Mouse (Mus musculus): ENCODE results near the gene Col4a1. TPM values are rescaled to one million over a fixed set of nuclear protein-coding genes. Genes with fewer than 3 reads are reported as not detected.

Gene Col4a1
- polyA plus RNA-seq, 1 experiment from 2014 or later = 145 TPM

DNA sequence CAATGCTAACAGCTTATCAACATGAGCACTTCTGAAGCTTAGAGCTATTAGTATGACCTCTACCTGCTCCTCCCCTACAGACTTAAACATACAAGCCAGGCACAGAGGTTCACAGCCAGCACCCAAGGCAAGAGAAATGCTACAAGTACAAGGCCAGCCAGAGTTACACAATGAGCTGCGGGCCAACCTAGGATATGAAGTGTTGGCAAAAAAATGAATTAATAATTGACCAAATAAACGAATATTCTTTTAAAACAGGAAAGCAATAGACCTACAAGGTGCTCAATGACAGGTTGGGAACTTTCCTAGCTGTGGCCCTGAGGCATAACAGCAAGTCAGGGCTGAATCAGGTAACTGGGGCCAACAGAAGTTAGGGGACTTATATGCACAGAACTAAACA lies 58.1 kb downstream of the Col4a1 start:
- peaks cover 6% of the 10 kb centered on the region for H3K4me1 ChIP-seq
- 79% methylated on average over 2 of the region's 2 CpGs for WGBS
- peaks cover 3% of the 10 kb centered on the region; the same call in 1 of the 2 replicates for H3K36me3 ChIP-seq
- H3K27me3 ChIP-seq (ENCODE audit: low read depth, poor library complexity, severe bottlenecking) = no peaks in the 10 kb centered on the region
- no peak overlapping the region for H3K27ac ChIP-seq
- no peak for DNase-seq (ENCODE audit: low spot score)
- H3K4me3 ChIP-seq = no peak overlapping the region
- H3K9me3 ChIP-seq (replicated peaks) = no peaks in the 10 kb centered on the region

DNA sequence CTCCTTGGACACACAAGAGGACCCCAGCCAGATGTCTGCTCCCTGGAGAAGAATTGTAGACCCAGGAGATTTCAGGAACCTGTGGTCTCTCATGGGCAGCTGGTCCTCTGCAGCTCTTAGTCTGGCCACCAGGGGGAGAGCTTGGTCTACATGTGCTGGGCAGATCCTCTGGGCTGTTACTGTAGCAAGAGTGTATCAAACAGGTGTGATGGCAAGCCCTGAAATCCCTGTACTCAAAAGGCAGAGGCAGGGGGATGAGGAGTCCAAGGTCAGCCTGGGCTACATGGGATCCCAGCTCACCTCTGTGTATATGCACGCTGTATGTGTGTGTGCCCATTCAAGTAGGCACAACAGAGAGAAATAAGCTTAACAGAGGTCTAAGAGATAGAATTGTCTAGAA lies 59.1 kb downstream of the Col4a1 start:
- H3K27me3 ChIP-seq (ENCODE audit: low read depth, poor library complexity, severe bottlenecking) = no peaks in the 10 kb centered on the region
- H3K4me3 ChIP-seq = no peak overlapping the region
- H3K27ac ChIP-seq = no peak overlapping the region
- no peaks in the 10 kb centered on the region for H3K9me3 ChIP-seq (replicated peaks)
- peak; percentile 86 for DNase-seq (ENCODE audit: low spot score)
- peaks cover 5% of the 10 kb centered on the region for H3K4me1 ChIP-seq
- 56% methylated on average over 1 of the region's 1 CpGs for WGBS
- peaks cover 3% of the 10 kb centered on the region; the same call in 1 of the 2 replicates for H3K36me3 ChIP-seq

GRCm38 (mm10) chr8:11253041-11253440 lies 59.6 kb downstream of the Col4a1 start:
- peaks cover 3% of the 10 kb centered on the region; the same call in 1 of the 2 replicates for H3K36me3 ChIP-seq
- H3K27ac ChIP-seq = no peak overlapping the region
- H3K27me3 ChIP-seq (ENCODE audit: low read depth, poor library complexity, severe bottlenecking) = no peaks in the 10 kb centered on the region
- WGBS = 90% methylated on average over 10 of the region's 10 CpGs
- H3K4me3 ChIP-seq = no peak overlapping the region
- no peak for DNase-seq (ENCODE audit: low spot score)
- H3K4me1 ChIP-seq = peaks cover 5% of the 10 kb centered on the region
- no peaks in the 10 kb centered on the region for H3K9me3 ChIP-seq (replicated peaks)

- H3K4me3 ChIP-seq = no peak overlapping the region
- no peaks in the 10 kb centered on the region for H3K9me3 ChIP-seq (replicated peaks)
- no peaks in the 10 kb centered on the region for H3K27me3 ChIP-seq (ENCODE audit: low read depth, poor library complexity, severe bottlenecking)
- WGBS = 81% methylated on average over 7 of the region's 7 CpGs
- DNase-seq (ENCODE audit: low spot score) = no peak
- H3K27ac ChIP-seq = no peak overlapping the region
- peaks cover 6% of the 10 kb centered on the region for H3K36me3 ChIP-seq
- peaks cover 5% of the 10 kb centered on the region for H3K4me1 ChIP-seq
These were observed 60.3 kb downstream of the Col4a1 start for GRCm38 (mm10) chr8:11252235-11252774.

DNA sequence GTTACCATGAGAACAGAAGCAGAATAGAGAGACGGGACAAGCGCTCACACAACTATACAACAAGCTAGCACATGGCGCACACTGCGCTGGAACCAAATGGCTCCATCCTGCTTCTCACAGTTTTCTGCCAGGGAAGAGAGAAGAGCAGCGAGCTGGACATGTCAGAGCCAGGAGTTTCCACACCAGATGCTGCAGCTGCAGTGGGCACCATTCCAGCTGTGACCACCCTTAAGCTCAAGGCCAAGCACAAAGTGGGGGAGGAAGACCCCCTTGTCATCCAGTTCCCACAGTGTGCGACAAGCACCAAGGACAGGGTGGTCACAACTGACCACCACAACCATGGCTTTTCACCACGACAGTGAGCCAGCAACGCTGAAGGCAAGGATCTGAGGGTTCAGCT lies 62.5 kb downstream of the Col4a1 start:
- Histone ChIP-seq H3K27ac (no peak overlapping the region), H3K9me3 (replicated peaks) (no peaks in the 10 kb centered on the region), H3K4me3 (no peak overlapping the region), H3K27me3 (ENCODE audit: low read depth, poor library complexity, severe bottlenecking) (no peaks in the 10 kb centered on the region), H3K36me3 (peaks cover 26% of the 10 kb centered on the region), H3K4me1 (peaks cover 5% of the 10 kb centered on the region)
- WGBS = 84% methylated on average over 8 of the region's 8 CpGs
- DNase-seq (ENCODE audit: low spot score) = no peak

DNA sequence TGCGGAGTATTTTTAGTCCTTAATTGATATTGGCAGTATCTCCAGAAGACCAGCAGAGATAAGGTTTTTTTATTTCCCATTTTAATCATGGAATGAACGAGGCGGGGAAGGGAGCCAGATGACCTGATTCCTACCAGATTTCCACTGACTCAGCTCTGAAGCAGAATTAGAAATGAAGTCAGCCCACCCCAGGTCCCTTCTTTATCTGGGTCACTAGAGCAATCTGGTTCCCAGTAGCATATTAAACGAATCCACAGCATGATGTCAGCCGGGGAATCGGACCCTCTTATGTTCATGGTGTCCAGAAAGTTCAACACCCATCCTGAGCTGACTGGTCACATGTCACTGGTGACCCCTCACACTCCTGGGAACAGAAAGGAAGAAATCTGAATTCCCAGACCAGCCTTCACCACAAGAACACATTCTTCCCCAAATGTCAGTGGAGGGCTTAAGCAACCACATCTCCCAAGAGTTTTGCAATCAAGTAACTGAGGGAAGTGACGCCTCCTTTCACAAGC lies 63.0 kb downstream of the Col4a1 start:
- Histone ChIP-seq H3K9me3 (replicated peaks) (no peaks in the 10 kb centered on the region), H3K27ac (no peak overlapping the region), H3K36me3 (peaks cover 31% of the 10 kb centered on the region), H3K4me3 (no peak overlapping the region), H3K27me3 (ENCODE audit: low read depth, poor library complexity, severe bottlenecking) (no peaks in the 10 kb centered on the region), H3K4me1 (peaks cover 5% of the 10 kb centered on the region)
- DNase-seq (ENCODE audit: low spot score) = no peak
- WGBS = 90% methylated on average over 7 of the region's 7 CpGs

DNA sequence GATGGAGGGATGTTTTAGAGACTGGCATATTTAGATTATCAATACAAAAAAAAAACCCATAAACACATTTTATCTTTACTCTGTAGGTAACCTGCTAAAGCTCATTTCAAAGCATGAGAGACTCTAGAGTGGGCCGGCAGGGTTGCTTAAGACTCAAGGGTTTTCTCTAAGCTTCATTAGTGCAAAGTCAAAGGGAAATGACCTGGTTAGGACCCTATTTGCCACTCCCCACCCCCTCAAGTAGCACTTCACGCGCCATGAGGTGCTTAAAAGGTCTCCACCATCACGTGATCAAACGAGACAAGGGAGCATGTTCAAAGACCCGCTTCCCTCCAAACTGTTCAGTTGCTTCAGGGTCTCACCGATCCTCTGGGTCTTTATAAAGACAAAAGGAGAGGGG lies 63.9 kb downstream of the Col4a1 start:
- H3K4me3 ChIP-seq = no peak overlapping the region
- no peak overlapping the region for H3K27ac ChIP-seq
- H3K36me3 ChIP-seq = peaks cover 40% of the 10 kb centered on the region
- 44% methylated on average over 7 of the region's 7 CpGs for WGBS
- H3K27me3 ChIP-seq (ENCODE audit: low read depth, poor library complexity, severe bottlenecking) = no peaks in the 10 kb centered on the region
- H3K4me1 ChIP-seq = peaks cover 5% of the 10 kb centered on the region
- DNase-seq (ENCODE audit: low spot score) = no peak
- H3K9me3 ChIP-seq (replicated peaks) = no peaks in the 10 kb centered on the region

- no peaks in the 10 kb centered on the region for H3K9me3 ChIP-seq (replicated peaks)
- no peak for DNase-seq (ENCODE audit: low spot score)
- no peaks in the 10 kb centered on the region for H3K4me1 ChIP-seq
- WGBS = 90% methylated on average over 2 of the region's 2 CpGs
- no peak overlapping the region for H3K27ac ChIP-seq
- peaks cover 97% of the 10 kb centered on the region for H3K36me3 ChIP-seq
- H3K4me3 ChIP-seq = no peak overlapping the region
- no peaks in the 10 kb centered on the region for H3K27me3 ChIP-seq (ENCODE audit: low read depth, poor library complexity, severe bottlenecking)
These were observed 71.1 kb downstream of the Col4a1 start for GRCm38 (mm10) chr8:11241488-11241887.

GRCm38 (mm10) chr8:11234879-11235210 lies 77.8 kb downstream of the Col4a1 start:
- 0 out of 2 replicates have a peak, but pooled peaks cover 2% of the 10 kb centered on the region for H3K4me1 ChIP-seq
- H3K36me3 ChIP-seq = peaks cover 94% of the 10 kb centered on the region
- no peaks in the 10 kb centered on the region for H3K9me3 ChIP-seq (replicated peaks)
- DNase-seq (ENCODE audit: low spot score) = no peak
- no peak overlapping the region for H3K4me3 ChIP-seq
- 89% methylated on average over 6 of the region's 6 CpGs for WGBS
- no peak overlapping the region for H3K27ac ChIP-seq
- H3K27me3 ChIP-seq (ENCODE audit: low read depth, poor library complexity, severe bottlenecking) = no peaks in the 10 kb centered on the region

GRCm38 (mm10) chr8:11234151-11234878 lies 78.3 kb downstream of the Col4a1 start:
- no peaks in the 10 kb centered on the region for H3K9me3 ChIP-seq (replicated peaks)
- 0 out of 2 replicates have a peak, but pooled peaks cover 2% of the 10 kb centered on the region for H3K4me1 ChIP-seq
- 64% methylated on average over 10 of the region's 10 CpGs for WGBS
- no peak for DNase-seq (ENCODE audit: low spot score)
- H3K27ac ChIP-seq = no peak overlapping the region
- H3K4me3 ChIP-seq = no peak overlapping the region
- H3K27me3 ChIP-seq (ENCODE audit: low read depth, poor library complexity, severe bottlenecking) = no peaks in the 10 kb centered on the region
- peaks cover 94% of the 10 kb centered on the region for H3K36me3 ChIP-seq

DNA sequence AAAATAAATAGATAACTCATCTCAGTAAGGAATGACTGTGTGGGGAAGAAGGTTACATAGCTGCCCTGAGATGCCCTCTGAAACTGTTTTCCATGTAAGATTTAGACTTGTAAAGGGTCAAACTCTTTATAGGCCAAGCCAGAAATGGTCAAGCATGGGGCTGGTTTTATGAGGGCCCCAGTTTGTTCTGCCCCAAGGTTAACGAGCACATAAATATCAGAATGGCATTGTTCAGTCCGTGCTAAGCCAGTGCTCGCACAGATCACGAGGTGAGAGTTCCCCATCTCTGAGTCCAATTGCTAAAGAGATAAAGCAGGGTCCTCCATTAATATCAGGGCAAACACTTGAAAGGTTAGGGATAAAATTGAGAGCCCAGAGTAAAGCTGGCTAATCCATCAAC lies 79.6 kb downstream of the Col4a1 start:
- H3K27ac ChIP-seq = no peak overlapping the region
- WGBS = 43% methylated on average over 4 of the region's 4 CpGs
- no peaks in the 10 kb centered on the region for H3K27me3 ChIP-seq (ENCODE audit: low read depth, poor library complexity, severe bottlenecking)
- 0 out of 2 replicates have a peak, but pooled peaks cover 2% of the 10 kb centered on the region for H3K4me1 ChIP-seq
- peaks cover 94% of the 10 kb centered on the region for H3K36me3 ChIP-seq
- H3K9me3 ChIP-seq (replicated peaks) = no peaks in the 10 kb centered on the region
- DNase-seq (ENCODE audit: low spot score) = no peak
- no peak overlapping the region for H3K4me3 ChIP-seq

DNA sequence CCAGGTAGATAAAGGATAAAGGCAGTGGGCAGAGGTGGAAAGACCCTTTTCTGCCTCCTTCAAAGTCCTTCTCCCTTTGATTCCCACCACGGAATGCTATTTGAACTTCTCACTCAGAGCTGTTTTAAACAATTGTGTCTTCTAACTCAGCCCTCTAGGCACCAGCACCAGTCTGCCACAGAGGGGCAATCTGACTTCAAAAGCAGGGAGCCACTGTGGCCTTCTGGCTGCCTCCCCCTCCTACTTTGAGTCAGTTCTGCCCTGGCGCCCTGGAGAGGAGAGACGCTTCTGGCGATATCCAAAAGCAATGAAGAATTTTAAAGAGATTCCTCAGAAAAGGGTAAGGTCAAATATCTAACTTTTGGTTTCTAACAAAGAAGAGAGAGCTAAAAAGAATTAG lies 82.3 kb downstream of the Col4a1 start:
- Histone ChIP-seq H3K27me3 (ENCODE audit: low read depth, poor library complexity, severe bottlenecking) (no peaks in the 10 kb centered on the region), H3K27ac (no peak overlapping the region), H3K36me3 (peaks cover 94% of the 10 kb centered on the region), H3K9me3 (replicated peaks) (no peaks in the 10 kb centered on the region), H3K4me3 (no peak overlapping the region), H3K4me1 (0 out of 2 replicates have a peak, but pooled peaks cover 2% of the 10 kb centered on the region)
- WGBS = 36% methylated on average over 4 of the region's 4 CpGs
- no peak for DNase-seq (ENCODE audit: low spot score)

GRCm38 (mm10) chr8:11227421-11227820 lies 85.2 kb downstream of the Col4a1 start:
- Histone ChIP-seq H3K27me3 (ENCODE audit: low read depth, poor library complexity, severe bottlenecking) (no peaks in the 10 kb centered on the region), H3K4me1 (peaks cover 5% of the 10 kb centered on the region; the same call in 1 of the 2 replicates), H3K27ac (no peak overlapping the region), H3K9me3 (replicated peaks) (no peaks in the 10 kb centered on the region), H3K4me3 (no peak overlapping the region), H3K36me3 (peaks cover 92% of the 10 kb centered on the region)
- DNase-seq (ENCODE audit: low spot score) = no peak
- WGBS = 73% methylated on average over 7 of the region's 7 CpGs
